In genomic region chr12:21133972-21134859, GRCm38 (mm10) we compare ENCODE assay signal across 8 mouse cellular contexts.
DNase-seq lines count a peak whose midpoint lies in the region; ATAC-seq and TF ChIP-seq lines count a peak whose summit lies in the region.
"Had no signal": no experiment of that assay in that cellular context is flagged by ENCODE, and none has a peak within 500 bp of the region (broad histone marks: within the 10 kb centered on the region; RNA-seq: fewer than 3 reads in every experiment).

No protein-coding gene starts in this region.

- TF ChIP-seq EP300 in MEL (IDR thresholded peaks at IDR 0.05; ENCODE audit: low read depth in 1 of 2, low read length in 2 of 2), result no peak
- peak; percentile 41; the same call in 1 of the 2 replicates for TF ChIP-seq EP300 in lung, postnatal 0 days (IDR thresholded peaks at IDR 0.05)

- no peaks in the 10 kb centered on the region for H3K27me3 ChIP-seq in kidney, adult 2 months (replicated peaks; ENCODE audit: control insufficient read depth, insufficient read depth, low read length)
- no peaks in the 10 kb centered on the region for H3K27me3 ChIP-seq in kidney, embryonic 14.5 days (ENCODE audit: control insufficient read depth, insufficient read depth, low read length)
- H3K27me3 ChIP-seq in MEL (ENCODE audit: control insufficient read depth in 1 of 2, insufficient read depth in 2 of 2, low read length in 2 of 2), result no peaks in the 10 kb centered on the region
- H3K27me3 ChIP-seq in lung, postnatal 0 days (replicated peaks; ENCODE audit: insufficient read depth, low read length), result no peaks in the 10 kb centered on the region

- WGBS in kidney, adult 2 months, result 60% methylated on average over 17 of the region's 17 CpGs
- WGBS in kidney, embryonic 14.5 days, result 50% methylated on average over 17 of the region's 17 CpGs
- 55% methylated on average over 17 of the region's 17 CpGs for WGBS in lung, postnatal 0 days

- H3K4me1 ChIP-seq in kidney, adult 2 months (ENCODE audit: control insufficient read depth, insufficient read depth, low read length), result peaks cover 11% of the 10 kb centered on the region
- H3K4me1 ChIP-seq in kidney, embryonic 14.5 days (ENCODE audit: control insufficient read depth, insufficient read depth, low read length), result peaks cover 60% of the 10 kb centered on the region
- peaks cover 0 to 9% of the 10 kb centered on the region in 2 experiments; a peak in 2 of 4 replicates for H3K4me1 ChIP-seq in MEL (ENCODE audit: control insufficient read depth in 1 of 2, insufficient read depth in 2 of 2, low read length in 2 of 2)
- H3K4me1 ChIP-seq in cortical plate, adult 2 months (ENCODE audit: control insufficient read depth, insufficient read depth, low read length), result peaks cover 34% of the 10 kb centered on the region
- H3K4me1 ChIP-seq in lung, postnatal 0 days (ENCODE audit: insufficient read depth, low read depth, low read length), result peaks cover 12% of the 10 kb centered on the region; the same call in 1 of the 2 replicates

- H3K79me2 ChIP-seq in MEL (ENCODE audit: control insufficient read depth, insufficient read depth, low read length, poor library complexity), result no peaks in the 10 kb centered on the region

- H3K4me3 ChIP-seq in kidney, adult 2 months (ENCODE audit: insufficient read depth, low read depth, low read length), result no peak overlapping the region
- no peak overlapping the region for H3K4me3 ChIP-seq in kidney, embryonic 14.5 days (ENCODE audit: low read length)
- H3K4me3 ChIP-seq in MEL (ENCODE audit: control insufficient read depth in 1 of 2, insufficient read depth in 1 of 2, low read depth in 2 of 2, low read length in 2 of 2), result no peak overlapping the region
- no peak overlapping the region for H3K4me3 ChIP-seq in cortical plate, adult 2 months (ENCODE audit: insufficient read depth, low read length)
- H3K4me3 ChIP-seq in lung, postnatal 0 days (ENCODE audit: low read depth, low read length), result no peak overlapping the region
- H3K4me3 ChIP-seq: erythroblast, embryonic 14.5 days had no signal

- no peak for TF ChIP-seq POLR2A in kidney, adult 2 months (IDR thresholded peaks at IDR 0.05; ENCODE audit: low read depth, low read length)
- no peak for TF ChIP-seq POLR2A in MEL (IDR thresholded peaks at IDR 0.05; ENCODE audit: control insufficient read depth in 1 of 2, insufficient read depth in 1 of 2, low read depth in 1 of 2, low read length in 2 of 2, poor library complexity in 1 of 2)
- no peak for TF ChIP-seq POLR2A in cortical plate, adult 2 months (IDR thresholded peaks at IDR 0.05; ENCODE audit: extremely low read depth, insufficient read depth, low read length)

- peak; percentile 56 for DNase-seq in kidney, adult 2 months
- peak; percentile 29 for DNase-seq in MEL (ENCODE audit: low read depth, low spot score)
- peak; percentile 42 for DNase-seq in lung, postnatal 0 days (ENCODE audit: low spot score)
- no peak for DNase-seq in urinary bladder, adult 2 months (ENCODE audit: low spot score)

- H3K9me3 ChIP-seq in kidney, embryonic 14.5 days (ENCODE audit: control insufficient read depth, low read length), result no peaks in the 10 kb centered on the region
- H3K9me3 ChIP-seq in MEL (replicated peaks; ENCODE audit: insufficient read depth, low read length), result no peaks in the 10 kb centered on the region
- no peaks in the 10 kb centered on the region for H3K9me3 ChIP-seq in lung, postnatal 0 days (ENCODE audit: low read length)

- 0 out of 2 replicates have a peak overlapping the region, but pooled peaks have one; percentile 25 for H3K27ac ChIP-seq in kidney, adult 2 months (ENCODE audit: insufficient read depth, low read depth, low read length)
- no peak overlapping the region; the same call in 1 of the 2 replicates for H3K27ac ChIP-seq in kidney, embryonic 14.5 days (ENCODE audit: low read depth, low read length)
- H3K27ac ChIP-seq in MEL (ENCODE audit: control insufficient read depth, low read depth, low read length), result no peak overlapping the region
- no peak overlapping the region for H3K27ac ChIP-seq in cortical plate, adult 2 months (ENCODE audit: insufficient read depth, low read length)
- H3K27ac ChIP-seq in lung, postnatal 0 days (ENCODE audit: low read length), result no peak overlapping the region

- no peak for ATAC-seq in kidney, embryonic 14.5 days (ENCODE audit: low FRiP score, low TSS enrichment)
- ATAC-seq in lung, postnatal 0 days, result peak; percentile 27; the same call in 1 of the 2 replicates
- no peak for ATAC-seq in inflammation-experienced regulatory T-cells, adult 6 months

- H3K9ac ChIP-seq in kidney, embryonic 14.5 days (ENCODE audit: low read depth, low read length), result no peak overlapping the region
- H3K9ac ChIP-seq in MEL (ENCODE audit: control insufficient read depth, low read depth, low read length, poor library complexity, severe bottlenecking), result no peak overlapping the region
- H3K9ac ChIP-seq in lung, postnatal 0 days (replicated peaks; ENCODE audit: low read depth), result no peak overlapping the region

- H3K36me3 ChIP-seq in kidney, adult 2 months (ENCODE audit: control insufficient read depth, insufficient read depth, low read length), result no peaks in the 10 kb centered on the region
- H3K36me3 ChIP-seq in kidney, embryonic 14.5 days (ENCODE audit: control insufficient read depth, insufficient read depth, low read length), result no peaks in the 10 kb centered on the region
- no peaks in the 10 kb centered on the region for H3K36me3 ChIP-seq in MEL (ENCODE audit: control insufficient read depth in 1 of 2, insufficient read depth in 2 of 2, low read length in 2 of 2)
- no peaks in the 10 kb centered on the region for H3K36me3 ChIP-seq in lung, postnatal 0 days (ENCODE audit: insufficient read depth, low read length)

- H3K4me2 ChIP-seq in kidney, embryonic 14.5 days (replicated peaks; ENCODE audit: low read depth, low read length), result no peak overlapping the region
- no peak overlapping the region for H3K4me2 ChIP-seq in lung, postnatal 0 days (replicated peaks; ENCODE audit: low read depth, low read length)

- TF ChIP-seq RAD21 in MEL (IDR thresholded peaks at IDR 0.05; ENCODE audit: low read depth, low read length), result no peak

- peak; percentile 37 for TF ChIP-seq CTCF in kidney, adult 2 months (conservative IDR thresholded peaks at IDR 0.05; ENCODE audit: insufficient read depth, insufficient read length, low read depth, low read length)
- TF ChIP-seq CTCF in MEL (IDR thresholded peaks at IDR 0.05 in 2 of 3, conservative IDR thresholded peaks at IDR 0.05 in 1 of 3; ENCODE audit: control insufficient read depth in 1 of 3, insufficient read depth in 1 of 3, low read depth in 2 of 3, low read length in 3 of 3, poor library complexity in 1 of 3, severe bottlenecking in 1 of 3), result peak; percentile 27 to 44 (median 35); a peak in 4 of 6 replicates
- TF ChIP-seq CTCF in cortical plate, adult 2 months (IDR thresholded peaks at IDR 0.05; ENCODE audit: extremely low read depth, insufficient read depth, low read length), result 0 out of 2 replicates have a peak, but pooled peaks have one; percentile 18
- TF ChIP-seq CTCF in lung, postnatal 0 days (IDR thresholded peaks at IDR 0.05), result peak; percentile 56

TF ChIP-seq in MEL, 35 proteins besides CTCF, POLR2A, EP300 and RAD21:
- TF ChIP-seq RCOR1 (IDR thresholded peaks at IDR 0.05; ENCODE audit: low read depth, low read length) (no peak), USF2 (IDR thresholded peaks at IDR 0.05; ENCODE audit: borderline replicate concordance in 1 of 2, insufficient read depth in 1 of 2, low read depth in 1 of 2, low read length in 2 of 2) (no peak), CHD1 (IDR thresholded peaks at IDR 0.05; ENCODE audit: low read depth, low read length) (no peak), SIN3A (IDR thresholded peaks at IDR 0.05; ENCODE audit: low read length) (no peak), ELF1 (IDR thresholded peaks at IDR 0.05; ENCODE audit: low read depth, low read length) (no peak), NRF1 (IDR thresholded peaks at IDR 0.05; ENCODE audit: insufficient read depth, low read depth, low read length, poor library complexity, severe bottlenecking) (no peak)
